Mouse (Mus musculus) testis, adult 10 weeks (tissue): Measurements from ENCODE around the gene Slc12a1. TPM values are rescaled to one million over a fixed set of nuclear protein-coding genes. Genes with fewer than 3 reads are reported as not detected.

Experiments
- polyA plus RNA-seq: library from polyadenylated mRNA; stranded (reverse); fragments of 350-450 nt; fragmentation: Illumina TruSeq; extraction: RNeasy Lipid Tissue Mini Kit (QIAGEN cat#74804); gene quantifications from one replicate; pipeline ENCODE4 v1.2.3, GENCODE M21; 2014; ENCODE audit warnings: low read depth, low replicate concordance

Gene Slc12a1
- 0.56 TPM for polyA plus RNA-seq

GRCm38 (mm10) chr2:125152388-125152787, at the start of gene Slc12a1:
Slc12a1 (plus strand) TSS chr2:125152505.

GRCm38 (mm10) chr2:125123477-125123852, 28.8 kb upstream of the Slc12a1 start, which contains the start of gene Myef2:
Myef2 (minus strand) TSS chr2:125123661.

GRCm38 (mm10) chr2:125135903-125136811, 16.1 kb upstream of the Slc12a1 start, which contains the start of gene Ctxn2:
Ctxn2 (plus strand) TSS chr2:125136692.

GRCm38 (mm10) chr2:125247108-125247961, 95.0 kb downstream of the Slc12a1 start, which contains the start of gene Dut:
Dut (plus strand) TSS chr2:125247190.

Other genes with a start within 250 kb of the Slc12a1 start
- 0.38 TPM for gene Slc24a5, start 84.4 kb upstream of the Slc12a1 start, polyA plus RNA-seq
- gene Myef2, start 28.8 kb upstream of the Slc12a1 start, polyA plus RNA-seq = 161 TPM
- 0.92 TPM for gene Ctxn2, start 15.8 kb upstream of the Slc12a1 start, polyA plus RNA-seq
- 47.1 TPM for gene Dut, start 94.7 kb downstream of the Slc12a1 start, polyA plus RNA-seq